Mouse (Mus musculus): Measurements from ENCODE around the gene Calu. TPM values are rescaled to one million over a fixed set of nuclear protein-coding genes. Genes with fewer than 3 reads are reported as not detected.
A peak's percentile ranks its signal among the peaks of the same experiment; 100 is the strongest.
"Not testable (repeated sequence)": the region's sequence is repeated elsewhere in the genome, so short reads cannot be mapped to it uniquely, and the experiment has no call there.

Calu gene
- polyA plus RNA-seq, 1 experiment from 2014 or later, result 134 TPM

GRCm38 (mm10) chr6:29326961-29327360 is 20.9 kb upstream of the Calu start:
- 82% methylated on average over 9 of the region's 9 CpGs for WGBS
- Histone ChIP-seq H3K27me3 (replicated peaks; ENCODE audit: control insufficient read depth, insufficient read depth, low read length) (no peaks in the 10 kb centered on the region), H3K27ac (ENCODE audit: low read depth, low read length) (no peak overlapping the region), H3K9me3 (ENCODE audit: control insufficient read depth) (no peaks in the 10 kb centered on the region), H3K4me1 (replicated peaks; ENCODE audit: control insufficient read depth, insufficient read depth, low read length) (no peaks in the 10 kb centered on the region), H3K36me3 (ENCODE audit: control insufficient read depth, insufficient read depth) (no peaks in the 10 kb centered on the region), H3K4me2 (replicated peaks; ENCODE audit: low read depth) (no peak overlapping the region), H3K9ac (ENCODE audit: low read depth, low read length) (no peak overlapping the region), H3K4me3 (ENCODE audit: low read depth, low read length) (no peak overlapping the region)
- no peak for TF ChIP-seq CTCF (IDR thresholded peaks at IDR 0.05; ENCODE audit: low read depth)
- no peak for ATAC-seq

DNA sequence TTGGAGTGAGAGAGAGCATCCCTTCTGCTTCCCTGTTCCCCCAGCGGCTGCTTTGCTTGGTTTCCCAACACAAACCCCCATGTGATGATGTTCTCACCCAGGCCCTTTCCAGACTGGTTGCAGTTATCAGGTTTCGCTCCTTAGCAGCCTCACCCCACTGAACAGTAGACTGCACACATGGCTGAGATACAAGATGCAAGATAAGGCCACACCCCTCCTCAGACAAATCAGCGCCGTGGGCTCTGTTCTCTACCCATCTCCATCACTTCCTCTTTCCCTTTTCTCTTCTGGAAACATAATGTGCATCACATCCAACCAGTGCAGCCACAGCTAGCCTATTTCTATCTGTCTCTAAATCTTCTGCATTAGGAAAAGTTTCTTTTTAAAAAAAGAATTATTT is 18.4 kb upstream of the Calu start:
- H3K27ac ChIP-seq (ENCODE audit: low read depth, low read length), result no peak overlapping the region
- H3K4me2 ChIP-seq (replicated peaks; ENCODE audit: low read depth), result no peak overlapping the region
- no peak for ATAC-seq
- H3K36me3 ChIP-seq (ENCODE audit: control insufficient read depth, insufficient read depth), result no peaks in the 10 kb centered on the region
- H3K9me3 ChIP-seq (ENCODE audit: control insufficient read depth), result no peaks in the 10 kb centered on the region
- H3K4me3 ChIP-seq (ENCODE audit: low read depth, low read length), result no peak overlapping the region
- 34% methylated on average over 4 of the region's 4 CpGs for WGBS
- no peaks in the 10 kb centered on the region for H3K27me3 ChIP-seq (replicated peaks; ENCODE audit: control insufficient read depth, insufficient read depth, low read length)
- no peaks in the 10 kb centered on the region for H3K4me1 ChIP-seq (replicated peaks; ENCODE audit: control insufficient read depth, insufficient read depth, low read length)
- H3K9ac ChIP-seq (ENCODE audit: low read depth, low read length), result no peak overlapping the region
- TF ChIP-seq CTCF (IDR thresholded peaks at IDR 0.05; ENCODE audit: low read depth), result no peak

DNA sequence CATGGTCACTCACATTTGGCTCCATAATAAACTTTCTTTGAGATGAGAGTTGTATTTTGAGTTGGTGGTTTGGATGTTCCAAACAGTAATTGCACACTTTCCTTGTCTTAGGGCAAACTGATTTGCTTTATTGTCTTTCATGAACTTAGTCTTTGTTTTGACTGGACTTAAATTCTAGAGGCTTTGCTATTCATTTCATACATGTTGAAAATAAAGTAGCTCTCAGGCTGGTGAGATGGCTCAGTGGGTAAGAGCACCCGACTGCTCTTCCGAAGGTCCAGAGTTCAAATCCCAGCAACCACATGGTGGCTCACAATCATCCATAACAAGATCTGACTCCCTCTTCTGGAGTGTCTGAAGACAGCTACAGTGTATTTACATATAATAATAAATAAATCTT is 1.4 kb upstream of the Calu start:
- WGBS, result 92% methylated on average over 2 of the region's 2 CpGs
- H3K4me1 ChIP-seq (replicated peaks; ENCODE audit: control insufficient read depth, insufficient read depth, low read length); H3K36me3 ChIP-seq (ENCODE audit: control insufficient read depth, insufficient read depth); H3K4me2 ChIP-seq (replicated peaks; ENCODE audit: low read depth); H3K27ac ChIP-seq (ENCODE audit: low read depth, low read length); H3K4me3 ChIP-seq (ENCODE audit: low read depth, low read length); H3K9ac ChIP-seq (ENCODE audit: low read depth, low read length); ATAC-seq; H3K9me3 ChIP-seq (ENCODE audit: control insufficient read depth); H3K27me3 ChIP-seq (replicated peaks; ENCODE audit: control insufficient read depth, insufficient read depth, low read length): not testable (repeated sequence)

DNA sequence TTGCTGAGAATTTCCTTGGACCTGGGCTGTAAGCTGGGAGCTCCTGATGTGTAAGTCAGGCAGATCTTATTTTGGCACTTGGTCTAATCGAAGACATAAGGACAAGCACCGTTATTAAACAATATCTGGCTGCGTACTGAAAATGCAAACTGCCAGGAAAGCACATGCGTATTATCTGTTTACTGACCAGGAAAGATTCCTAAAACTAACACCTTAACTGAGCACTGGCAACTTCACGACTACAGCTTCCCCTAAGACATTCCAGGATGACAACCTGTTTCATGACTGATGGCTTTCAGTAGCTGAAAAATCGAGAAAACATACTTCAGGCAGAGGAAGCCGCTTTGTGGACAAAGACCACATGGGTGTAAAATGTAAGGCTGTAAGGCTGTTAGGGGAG is 680 bp upstream of the Calu start:
- Histone ChIP-seq H3K4me1 (replicated peaks; ENCODE audit: control insufficient read depth, insufficient read depth, low read length) (no peaks in the 10 kb centered on the region), H3K4me3 (ENCODE audit: low read depth, low read length) (peak overlapping the region; percentile 80), H3K27ac (ENCODE audit: low read depth, low read length) (peak overlapping the region; percentile 87), H3K9ac (ENCODE audit: low read depth, low read length) (peak overlapping the region; percentile 88), H3K27me3 (replicated peaks; ENCODE audit: control insufficient read depth, insufficient read depth, low read length) (no peaks in the 10 kb centered on the region), H3K36me3 (ENCODE audit: control insufficient read depth, insufficient read depth) (no peaks in the 10 kb centered on the region), H3K9me3 (ENCODE audit: control insufficient read depth) (no peaks in the 10 kb centered on the region), H3K4me2 (replicated peaks; ENCODE audit: low read depth) (peak overlapping the region; percentile 67)
- WGBS, result 29% methylated on average over 7 of the region's 7 CpGs
- no peak for ATAC-seq
- TF ChIP-seq CTCF (IDR thresholded peaks at IDR 0.05; ENCODE audit: low read depth), result no peak

- Histone ChIP-seq H3K9me3 (ENCODE audit: control insufficient read depth) (no peaks in the 10 kb centered on the region), H3K4me3 (ENCODE audit: low read depth, low read length) (peak overlapping the region; percentile 80), H3K9ac (ENCODE audit: low read depth, low read length) (peak overlapping the region; percentile 88), H3K27ac (ENCODE audit: low read depth, low read length) (peak overlapping the region; percentile 76; the same call in 1 of the 2 replicates), H3K4me1 (replicated peaks; ENCODE audit: control insufficient read depth, insufficient read depth, low read length) (no peaks in the 10 kb centered on the region), H3K36me3 (ENCODE audit: control insufficient read depth, insufficient read depth) (no peaks in the 10 kb centered on the region), H3K4me2 (replicated peaks; ENCODE audit: low read depth) (peak overlapping the region; percentile 67), H3K27me3 (replicated peaks; ENCODE audit: control insufficient read depth, insufficient read depth, low read length) (no peaks in the 10 kb centered on the region)
- WGBS, result 0% methylated on average over 15 of the region's 15 CpGs
- no peak for TF ChIP-seq CTCF (IDR thresholded peaks at IDR 0.05; ENCODE audit: low read depth)
- no peak for ATAC-seq
These were observed 479 bp downstream of the Calu start for GRCm38 (mm10) chr6:29348371-29348724.

GRCm38 (mm10) chr6:29351613-29352012 is 3.7 kb downstream of the Calu start:
- Histone ChIP-seq H3K4me3 (ENCODE audit: low read depth, low read length) (no peak overlapping the region), H3K9me3 (ENCODE audit: control insufficient read depth) (no peaks in the 10 kb centered on the region), H3K36me3 (ENCODE audit: control insufficient read depth, insufficient read depth) (no peaks in the 10 kb centered on the region), H3K27me3 (replicated peaks; ENCODE audit: control insufficient read depth, insufficient read depth, low read length) (no peaks in the 10 kb centered on the region), H3K4me1 (replicated peaks; ENCODE audit: control insufficient read depth, insufficient read depth, low read length) (no peaks in the 10 kb centered on the region), H3K4me2 (replicated peaks; ENCODE audit: low read depth) (no peak overlapping the region), H3K9ac (ENCODE audit: low read depth, low read length) (no peak overlapping the region), H3K27ac (ENCODE audit: low read depth, low read length) (no peak overlapping the region)
- ATAC-seq, result no peak
- peak; percentile 53 for TF ChIP-seq CTCF (IDR thresholded peaks at IDR 0.05; ENCODE audit: low read depth)

DNA sequence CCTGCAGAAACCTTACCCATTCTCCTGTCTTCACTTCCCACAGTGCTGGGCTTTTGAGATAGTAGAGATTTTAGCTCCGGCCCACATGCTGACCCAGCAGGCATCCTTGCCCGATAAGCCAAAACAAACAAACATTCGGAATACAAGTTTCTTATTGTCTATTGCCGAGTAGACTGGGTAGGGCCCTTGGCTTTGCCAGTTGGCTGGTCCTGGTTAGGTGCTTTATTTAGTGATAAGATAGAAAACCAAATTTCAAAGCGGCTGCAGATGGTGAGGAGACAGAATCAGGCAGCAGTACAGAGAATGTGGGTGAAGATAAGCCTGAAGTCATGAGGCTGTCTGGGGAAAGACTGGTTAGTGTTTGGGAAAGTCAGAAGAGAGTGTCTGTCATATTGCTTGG is 4.9 kb downstream of the Calu start:
- no peak for TF ChIP-seq CTCF (IDR thresholded peaks at IDR 0.05; ENCODE audit: low read depth)
- no peak overlapping the region for H3K4me2 ChIP-seq (replicated peaks; ENCODE audit: low read depth)
- H3K27me3 ChIP-seq (replicated peaks; ENCODE audit: control insufficient read depth, insufficient read depth, low read length), result no peaks in the 10 kb centered on the region
- H3K9me3 ChIP-seq (ENCODE audit: control insufficient read depth), result no peaks in the 10 kb centered on the region
- H3K4me1 ChIP-seq (replicated peaks; ENCODE audit: control insufficient read depth, insufficient read depth, low read length), result no peaks in the 10 kb centered on the region
- peaks cover 9% of the 10 kb centered on the region; the same call in 1 of the 2 replicates for H3K36me3 ChIP-seq (ENCODE audit: control insufficient read depth, insufficient read depth)
- no peak overlapping the region for H3K9ac ChIP-seq (ENCODE audit: low read depth, low read length)
- WGBS, result 44% methylated on average over 5 of the region's 5 CpGs
- no peak overlapping the region for H3K27ac ChIP-seq (ENCODE audit: low read depth, low read length)
- no peak for ATAC-seq
- H3K4me3 ChIP-seq (ENCODE audit: low read depth, low read length), result no peak overlapping the region

Data from intestine, postnatal 0 days (tissue).